Mouse (Mus musculus) bone marrow macrophage, adult 2 months (primary cell): Measurements from ENCODE around the gene Msi2.

ENCODE experiments used
- CTCF ChIP-seq: IDR thresholded peaks from 2 replicates; pipeline ENCODE4 v1.5.1; 2012; ENCODE audit warnings: low read depth, mild to moderate bottlenecking, low read length, moderate library complexity
- POLR2A ChIP-seq: IDR thresholded peaks from 2 replicates; pipeline ENCODE4 v1.6.1; 2012; ENCODE audit warnings: mild to moderate bottlenecking, low read depth, low read length, borderline replicate concordance

DNA sequence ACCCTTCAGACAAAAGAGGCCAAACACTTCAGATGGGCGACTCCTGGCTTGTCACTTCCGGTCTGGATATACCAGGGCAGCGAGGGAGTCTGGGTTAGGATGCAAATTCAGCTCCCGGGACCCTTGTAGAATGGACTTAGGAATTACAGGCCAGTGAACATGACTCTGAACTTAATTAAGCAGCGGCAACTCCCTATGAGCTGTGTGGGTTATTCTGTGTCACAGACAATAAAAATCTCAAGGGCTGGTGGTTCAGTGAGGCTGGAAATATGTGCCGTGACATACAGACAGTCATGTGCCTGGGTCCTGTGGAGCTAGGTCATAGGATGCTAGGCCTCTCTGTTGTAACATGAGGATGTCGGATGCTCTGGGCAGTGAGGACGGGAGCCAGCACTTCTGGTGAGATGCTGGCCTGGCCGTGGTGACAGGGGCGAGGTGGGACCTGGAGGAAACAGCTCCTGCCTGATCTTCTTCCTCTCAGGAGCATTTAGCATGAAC lies 261.0 kb downstream of the Msi2 start:
- TF ChIP-seq CTCF (no peak), POLR2A (no peak)
